Mouse (Mus musculus): ENCODE results near the gene Tnfrsf8. TPM values are rescaled to one million over a fixed set of nuclear protein-coding genes. Genes with fewer than 3 reads are reported as not detected.

Gene Tnfrsf8
- polyA plus RNA-seq, 1 experiment from 2014 or later, result 0.07 TPM

- Histone ChIP-seq H3K4me1 (ENCODE audit: insufficient read depth) (no peaks in the 10 kb centered on the region), H3K27me3 (ENCODE audit: insufficient read depth, low read length) (no peaks in the 10 kb centered on the region), H3K36me3 (replicated peaks; ENCODE audit: insufficient read depth, low read length) (no peaks in the 10 kb centered on the region), H3K27ac (ENCODE audit: low read depth) (no peak overlapping the region), H3K9me3 (ENCODE audit: low read length) (no peaks in the 10 kb centered on the region), H3K4me3 (ENCODE audit: low read depth, low read length) (no peak overlapping the region), H3K4me2 (ENCODE audit: low read depth, low read length) (no peak overlapping the region), H3K9ac (replicated peaks) (no peak overlapping the region)
- no peak for ATAC-seq
- 64% methylated on average over 8 of the region's 8 CpGs for WGBS (ENCODE audit: insufficient replicate concordance)
- no peak for DNase-seq
- TF ChIP-seq CTCF (IDR thresholded peaks at IDR 0.05; ENCODE audit: low read depth) (no peak), EP300 (IDR thresholded peaks at IDR 0.05; ENCODE audit: low read depth) (no peak)
Measured at GRCm38 (mm10) chr4:145322995-145323627, 8.1 kb upstream of the Tnfrsf8 start.

- WGBS (ENCODE audit: insufficient replicate concordance), result 75% methylated on average over 5 of the region's 5 CpGs
Measured at GRCm38 (mm10) chr4:145322211-145322610, 7.2 kb upstream of the Tnfrsf8 start.

GRCm38 (mm10) chr4:145320624-145321023 is 5.7 kb upstream of the Tnfrsf8 start:
- 69% methylated on average over 4 of the region's 4 CpGs for WGBS (ENCODE audit: insufficient replicate concordance)
- TF ChIP-seq CTCF (IDR thresholded peaks at IDR 0.05; ENCODE audit: low read depth), result no peak
- no peak for TF ChIP-seq EP300 (IDR thresholded peaks at IDR 0.05; ENCODE audit: low read depth)
- no peaks in the 10 kb centered on the region for H3K36me3 ChIP-seq (replicated peaks; ENCODE audit: insufficient read depth, low read length)

More at GRCm38 (mm10) chr4:145322211-145322610, 7.2 kb upstream of the Tnfrsf8 start:
- Histone ChIP-seq H3K4me1 (ENCODE audit: insufficient read depth) (no peaks in the 10 kb centered on the region), H3K9me3 (ENCODE audit: low read length) (no peaks in the 10 kb centered on the region), H3K36me3 (replicated peaks; ENCODE audit: insufficient read depth, low read length) (no peaks in the 10 kb centered on the region), H3K9ac (replicated peaks) (no peak overlapping the region), H3K27ac (ENCODE audit: low read depth) (no peak overlapping the region), H3K4me3 (ENCODE audit: low read depth, low read length) (no peak overlapping the region), H3K27me3 (ENCODE audit: insufficient read depth, low read length) (no peaks in the 10 kb centered on the region), H3K4me2 (ENCODE audit: low read depth, low read length) (no peak overlapping the region)
- TF ChIP-seq CTCF (IDR thresholded peaks at IDR 0.05; ENCODE audit: low read depth), result no peak
- no peak for TF ChIP-seq EP300 (IDR thresholded peaks at IDR 0.05; ENCODE audit: low read depth)
- DNase-seq (no peak), ATAC-seq (no peak)

GRCm38 (mm10) chr4:145319274-145320226 is 4.6 kb upstream of the Tnfrsf8 start:
- H3K9ac ChIP-seq (replicated peaks), result no peak overlapping the region
- H3K27ac ChIP-seq (ENCODE audit: low read depth), result no peak overlapping the region
- 0 out of 2 replicates have a peak, but pooled peaks cover 10% of the 10 kb centered on the region for H3K27me3 ChIP-seq (ENCODE audit: insufficient read depth, low read length)
- H3K4me2 ChIP-seq (ENCODE audit: low read depth, low read length), result no peak overlapping the region
- no peaks in the 10 kb centered on the region for H3K4me1 ChIP-seq (ENCODE audit: insufficient read depth)
- DNase-seq (no peak), ATAC-seq (no peak)
- TF ChIP-seq EP300 (IDR thresholded peaks at IDR 0.05; ENCODE audit: low read depth) (no peak), CTCF (IDR thresholded peaks at IDR 0.05; ENCODE audit: low read depth) (no peak)
- H3K36me3 ChIP-seq (replicated peaks; ENCODE audit: insufficient read depth, low read length), result no peaks in the 10 kb centered on the region
- no peaks in the 10 kb centered on the region for H3K9me3 ChIP-seq (ENCODE audit: low read length)
- H3K4me3 ChIP-seq (ENCODE audit: low read depth, low read length), result no peak overlapping the region
- 60% methylated on average over 4 of the region's 4 CpGs for WGBS (ENCODE audit: insufficient replicate concordance)

More at GRCm38 (mm10) chr4:145320624-145321023, 5.7 kb upstream of the Tnfrsf8 start:
- no peaks in the 10 kb centered on the region for H3K9me3 ChIP-seq (ENCODE audit: low read length)
- no peak overlapping the region for H3K4me2 ChIP-seq (ENCODE audit: low read depth, low read length)
- no peaks in the 10 kb centered on the region for H3K27me3 ChIP-seq (ENCODE audit: insufficient read depth, low read length)
- DNase-seq (no peak), ATAC-seq (no peak)
- no peak overlapping the region for H3K9ac ChIP-seq (replicated peaks)
- no peak overlapping the region for H3K4me3 ChIP-seq (ENCODE audit: low read depth, low read length)
- H3K4me1 ChIP-seq (ENCODE audit: insufficient read depth), result no peaks in the 10 kb centered on the region
- H3K27ac ChIP-seq (ENCODE audit: low read depth), result no peak overlapping the region

GRCm38 (mm10) chr4:145316708-145317107 is 1.7 kb upstream of the Tnfrsf8 start:
- H3K4me2 ChIP-seq (ENCODE audit: low read depth, low read length), result no peak overlapping the region
- no peaks in the 10 kb centered on the region for H3K9me3 ChIP-seq (ENCODE audit: low read length)
- H3K27ac ChIP-seq (ENCODE audit: low read depth), result no peak overlapping the region
- TF ChIP-seq EP300 (IDR thresholded peaks at IDR 0.05; ENCODE audit: low read depth), result no peak
- ATAC-seq (no peak), DNase-seq (no peak)
- WGBS (ENCODE audit: insufficient replicate concordance), result 75% methylated on average over 5 of the region's 5 CpGs
- no peak overlapping the region for H3K9ac ChIP-seq (replicated peaks)
- H3K27me3 ChIP-seq (ENCODE audit: insufficient read depth, low read length), result 0 out of 2 replicates have a peak, but pooled peaks cover 10% of the 10 kb centered on the region
- H3K4me3 ChIP-seq (ENCODE audit: low read depth, low read length), result no peak overlapping the region
- no peaks in the 10 kb centered on the region for H3K4me1 ChIP-seq (ENCODE audit: insufficient read depth)
- no peaks in the 10 kb centered on the region for H3K36me3 ChIP-seq (replicated peaks; ENCODE audit: insufficient read depth, low read length)

- Histone ChIP-seq H3K4me3 (ENCODE audit: low read depth, low read length) (no peak overlapping the region), H3K27me3 (ENCODE audit: insufficient read depth, low read length) (0 out of 2 replicates have a peak, but pooled peaks cover 10% of the 10 kb centered on the region), H3K4me2 (ENCODE audit: low read depth, low read length) (no peak overlapping the region), H3K9me3 (ENCODE audit: low read length) (no peaks in the 10 kb centered on the region), H3K9ac (replicated peaks) (no peak overlapping the region), H3K27ac (ENCODE audit: low read depth) (no peak overlapping the region), H3K4me1 (ENCODE audit: insufficient read depth) (no peaks in the 10 kb centered on the region), H3K36me3 (replicated peaks; ENCODE audit: insufficient read depth, low read length) (no peaks in the 10 kb centered on the region)
- TF ChIP-seq CTCF (IDR thresholded peaks at IDR 0.05; ENCODE audit: low read depth), result no peak
- TF ChIP-seq EP300 (IDR thresholded peaks at IDR 0.05; ENCODE audit: low read depth), result no peak
- DNase-seq (no peak), ATAC-seq (no peak)
- 62% methylated on average over 4 of the region's 4 CpGs for WGBS (ENCODE audit: insufficient replicate concordance)
Measured at GRCm38 (mm10) chr4:145313966-145314365, 998 bp downstream of the Tnfrsf8 start.
